Mouse (Mus musculus): Measurements from ENCODE around the gene Il31. TPM values are rescaled to one million over a fixed set of nuclear protein-coding genes. Genes with fewer than 3 reads are reported as not detected.

Gene Il31
- not detected in 2 replicates for polyA plus RNA-seq (2015; fragmentation: Nextera tagmentation; extraction: Ambion mirVana)

DNA sequence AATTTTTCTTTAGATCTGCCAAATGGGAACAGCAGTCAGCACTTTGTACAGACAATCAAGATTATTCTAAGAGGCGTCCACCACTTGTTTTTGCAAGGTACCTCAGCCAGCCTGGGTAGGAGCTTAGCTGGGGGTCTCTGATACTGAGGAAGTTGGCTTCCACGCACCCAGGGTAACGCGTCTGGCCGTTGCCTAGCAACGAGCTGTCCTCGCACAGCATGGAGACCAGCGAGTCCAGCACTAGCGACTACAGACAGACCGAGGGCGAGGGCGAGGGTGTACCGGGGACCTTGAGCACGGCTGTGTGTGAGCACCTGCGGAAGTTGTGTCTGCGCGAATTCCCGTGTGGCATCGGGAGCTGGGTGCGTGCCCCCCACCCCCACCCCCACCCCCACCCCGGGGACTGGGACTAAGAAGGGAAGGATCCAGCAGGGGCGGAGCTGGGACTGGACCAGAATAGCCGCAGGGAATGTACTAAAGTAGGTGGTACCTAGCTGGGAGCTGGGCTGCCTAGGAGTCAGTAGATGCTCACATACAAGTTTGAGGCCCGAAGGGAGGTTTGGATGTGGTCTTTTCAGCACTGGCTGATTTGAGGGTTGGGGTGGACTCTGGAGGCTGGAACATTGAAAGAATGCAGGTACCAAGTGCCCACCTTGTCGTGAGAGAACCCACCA, at the start of gene Il31, which contains the start of gene Lrrc43:
TSS of gene Il31 (minus strand) at position 378 of the 674 bp plus-strand sequence.
TSS of gene Lrrc43 (plus strand) at position 194 of the 674 bp plus-strand sequence.
- H3K27me3 ChIP-seq (ENCODE audit: control insufficient read depth, insufficient read depth, low read length): no peaks in the 10 kb centered on the region
- H3K36me3 ChIP-seq (ENCODE audit: control insufficient read depth, insufficient read depth, low read length): no peaks in the 10 kb centered on the region
- ATAC-seq (ENCODE audit: insufficient read depth, low FRiP score): peak; percentile 37; the same call in 1 of the 2 replicates
- no peaks in the 10 kb centered on the region for H3K4me1 ChIP-seq (ENCODE audit: control insufficient read depth, insufficient read depth, low read length)
- WGBS: 6% methylated on average over 25 of the region's 25 CpGs
- peak within 1 kb of the TSS; percentile 35; the same call in 1 of the 2 replicates for H3K4me2 ChIP-seq (ENCODE audit: low read depth, low read length)
- H3K9me3 ChIP-seq (replicated peaks; ENCODE audit: control insufficient read depth, low read length): no peaks in the 10 kb centered on the region
- no peak within 1 kb of the TSS for H3K4me3 ChIP-seq (replicated peaks; ENCODE audit: low read length)
- no peak within 1 kb of the TSS for H3K27ac ChIP-seq (ENCODE audit: low read length)
- H3K9ac ChIP-seq (ENCODE audit: low read length): no peak within 1 kb of the TSS

DNA sequence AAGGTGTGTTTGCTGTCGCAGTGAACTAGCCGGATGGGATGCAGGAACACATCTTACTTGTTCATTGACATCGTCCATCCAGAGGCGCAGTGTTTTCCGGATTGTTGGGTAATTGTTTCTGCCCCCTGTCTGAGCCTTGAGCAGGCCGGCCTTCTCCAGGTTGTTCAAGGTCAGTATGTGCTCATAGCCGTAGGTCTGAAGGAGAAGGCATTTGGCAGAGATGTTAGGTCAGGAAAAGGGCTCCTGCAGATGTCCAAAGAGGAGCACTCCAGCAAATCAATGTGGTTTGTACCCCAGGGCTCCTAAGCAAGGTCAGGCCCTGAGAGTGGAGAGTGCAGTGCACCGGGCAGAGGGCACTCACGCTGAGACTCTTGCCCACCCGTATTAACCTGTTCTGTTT, 44.5 kb upstream of the Il31 start:
- no peaks in the 10 kb centered on the region for H3K9me3 ChIP-seq (replicated peaks; ENCODE audit: control insufficient read depth, low read length)
- H3K27ac ChIP-seq (ENCODE audit: low read length): no peak overlapping the region
- H3K36me3 ChIP-seq (ENCODE audit: control insufficient read depth, insufficient read depth, low read length): no peaks in the 10 kb centered on the region
- H3K4me2 ChIP-seq (ENCODE audit: low read depth, low read length): no peak overlapping the region
- WGBS: 92% methylated on average over 10 of the region's 10 CpGs
- no peak overlapping the region for H3K4me3 ChIP-seq (replicated peaks; ENCODE audit: low read length)
- no peak overlapping the region for H3K9ac ChIP-seq (ENCODE audit: low read length)
- no peaks in the 10 kb centered on the region for H3K27me3 ChIP-seq (ENCODE audit: control insufficient read depth, insufficient read depth, low read length)
- H3K4me1 ChIP-seq (ENCODE audit: control insufficient read depth, insufficient read depth, low read length): no peaks in the 10 kb centered on the region
- ATAC-seq (ENCODE audit: insufficient read depth, low FRiP score): no peak

DNA sequence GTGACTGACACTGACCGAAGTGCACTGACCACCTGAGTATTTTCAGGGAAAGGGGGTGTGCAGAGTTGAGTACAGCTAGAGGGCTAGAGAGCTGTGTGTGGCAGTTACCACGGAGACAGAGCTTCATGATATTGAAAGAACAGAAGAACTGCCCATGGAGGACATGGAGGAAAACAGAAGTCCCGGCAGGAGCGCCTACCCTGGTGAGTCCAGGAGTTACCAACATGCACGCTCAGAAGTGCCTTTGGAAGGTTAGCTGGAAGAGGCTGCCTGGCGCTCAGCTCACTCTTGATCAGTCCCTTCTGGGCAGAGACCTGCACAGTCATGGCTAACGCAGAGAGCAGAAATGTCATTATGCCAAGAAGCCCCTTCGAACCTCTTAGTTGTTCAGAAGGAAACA, 40.8 kb upstream of the Il31 start:
- H3K27me3 ChIP-seq (ENCODE audit: control insufficient read depth, insufficient read depth, low read length): no peaks in the 10 kb centered on the region
- H3K9ac ChIP-seq (ENCODE audit: low read length): no peak overlapping the region
- H3K36me3 ChIP-seq (ENCODE audit: control insufficient read depth, insufficient read depth, low read length): no peaks in the 10 kb centered on the region
- no peaks in the 10 kb centered on the region for H3K9me3 ChIP-seq (replicated peaks; ENCODE audit: control insufficient read depth, low read length)
- H3K4me1 ChIP-seq (ENCODE audit: control insufficient read depth, insufficient read depth, low read length): no peaks in the 10 kb centered on the region
- no peak overlapping the region for H3K4me3 ChIP-seq (replicated peaks; ENCODE audit: low read length)
- no peak overlapping the region for H3K27ac ChIP-seq (ENCODE audit: low read length)
- 87% methylated on average over 8 of the region's 8 CpGs for WGBS
- no peak for ATAC-seq (ENCODE audit: insufficient read depth, low FRiP score)
- no peak overlapping the region for H3K4me2 ChIP-seq (ENCODE audit: low read depth, low read length)

DNA sequence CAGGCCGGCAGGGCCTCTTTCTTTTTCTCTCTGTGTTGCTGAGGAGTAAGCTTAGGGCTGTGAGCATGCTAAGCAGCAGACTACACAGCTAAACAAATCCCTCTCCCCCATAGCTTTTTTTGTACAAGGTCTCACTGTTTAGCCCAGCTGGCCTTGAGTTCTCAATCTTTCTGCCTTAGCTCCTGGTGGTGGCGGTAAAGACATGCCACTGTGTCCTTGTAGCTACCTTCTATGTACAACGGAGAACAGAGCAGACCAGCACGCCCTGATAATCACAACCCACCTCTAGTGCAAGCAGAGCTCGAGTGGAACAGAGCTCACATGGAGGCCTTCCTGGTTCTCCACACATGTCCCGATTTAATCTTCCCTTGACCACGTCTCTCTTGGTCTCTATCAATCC, 39.4 kb upstream of the Il31 start:
- ATAC-seq (ENCODE audit: insufficient read depth, low FRiP score): no peak
- no peaks in the 10 kb centered on the region for H3K36me3 ChIP-seq (ENCODE audit: control insufficient read depth, insufficient read depth, low read length)
- WGBS: 73% methylated on average over 7 of the region's 7 CpGs

DNA sequence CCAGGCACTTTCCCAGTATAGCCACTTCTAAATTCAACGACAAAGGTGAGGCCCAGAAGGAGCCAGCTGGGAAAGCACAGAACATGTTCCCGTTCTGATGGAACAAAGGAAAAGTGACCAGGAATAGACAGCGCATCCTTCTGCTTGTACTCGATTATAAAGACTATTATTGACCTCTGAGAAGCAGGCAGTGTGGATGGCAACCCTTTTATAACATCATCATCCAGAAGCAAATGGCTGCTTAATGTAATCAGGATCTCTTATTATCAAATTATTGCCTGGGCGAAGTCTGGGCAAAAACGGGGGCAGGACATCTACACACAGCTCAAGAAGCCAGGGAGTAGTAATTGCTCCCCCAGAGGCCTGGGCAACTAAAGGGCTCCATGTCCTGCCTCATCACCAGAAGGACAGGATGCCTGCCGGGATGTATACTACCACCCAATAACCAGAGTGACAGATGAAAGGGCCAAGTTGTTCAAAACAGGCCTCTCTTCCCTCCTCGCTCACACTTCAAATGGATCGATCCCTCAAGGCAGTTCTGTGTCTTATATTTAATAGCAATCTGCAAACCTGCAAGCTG, 36.7 kb upstream of the Il31 start:
- ATAC-seq (ENCODE audit: insufficient read depth, low FRiP score): no peak
- no peak overlapping the region for H3K27ac ChIP-seq (ENCODE audit: low read length)

More for the DNA sequence above, 39.4 kb upstream of the Il31 start:
- Histone ChIP-seq H3K27me3 (ENCODE audit: control insufficient read depth, insufficient read depth, low read length) (no peaks in the 10 kb centered on the region), H3K4me2 (ENCODE audit: low read depth, low read length) (no peak overlapping the region), H3K4me3 (replicated peaks; ENCODE audit: low read length) (no peak overlapping the region), H3K4me1 (ENCODE audit: control insufficient read depth, insufficient read depth, low read length) (peaks cover 4% of the 10 kb centered on the region), H3K9ac (ENCODE audit: low read length) (no peak overlapping the region), H3K9me3 (replicated peaks; ENCODE audit: control insufficient read depth, low read length) (no peaks in the 10 kb centered on the region), H3K27ac (ENCODE audit: low read length) (no peak overlapping the region)

DNA sequence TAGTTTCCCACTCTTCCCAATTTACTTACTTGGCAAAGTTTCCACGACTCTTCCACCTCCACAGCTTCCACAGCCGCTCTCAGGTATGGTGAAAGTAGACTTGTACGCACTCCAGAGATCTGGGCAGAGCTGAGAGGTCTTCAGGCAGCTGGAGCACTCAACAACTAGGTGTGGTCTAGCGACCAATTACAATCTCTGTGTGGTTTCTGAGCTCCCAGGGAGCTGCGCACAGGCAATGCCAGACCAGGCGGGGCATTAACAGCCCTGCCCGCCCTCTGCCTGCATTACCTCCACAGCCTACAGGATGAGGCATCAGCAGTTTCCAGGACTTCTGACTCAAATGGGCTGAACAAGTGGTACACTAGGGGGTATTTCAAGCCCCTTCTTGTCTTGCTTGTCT, 36.0 kb upstream of the Il31 start, which contains the start of gene Gm49027:
TSS of gene Gm49027 (minus strand) at position 208 of the 400 bp plus-strand sequence.
- H3K27me3 ChIP-seq (ENCODE audit: control insufficient read depth, insufficient read depth, low read length): no peaks in the 10 kb centered on the region
- no peak for ATAC-seq (ENCODE audit: insufficient read depth, low FRiP score)
- peak within 1 kb of the TSS; percentile 90 for H3K4me3 ChIP-seq (replicated peaks; ENCODE audit: low read length)
- H3K4me1 ChIP-seq (ENCODE audit: control insufficient read depth, insufficient read depth, low read length): peaks cover 11% of the 10 kb centered on the region
- no peaks in the 10 kb centered on the region for H3K36me3 ChIP-seq (ENCODE audit: control insufficient read depth, insufficient read depth, low read length)
- H3K4me2 ChIP-seq (ENCODE audit: low read depth, low read length): peak within 1 kb of the TSS; percentile 61
- 0 out of 2 replicates have a peak within 1 kb of the TSS, but pooled peaks have one; percentile 57 for H3K9ac ChIP-seq (ENCODE audit: low read length)
- WGBS: 79% methylated on average over 7 of the region's 7 CpGs
- H3K9me3 ChIP-seq (replicated peaks; ENCODE audit: control insufficient read depth, low read length): no peaks in the 10 kb centered on the region
- H3K27ac ChIP-seq (ENCODE audit: low read length): no peak within 1 kb of the TSS

More for the DNA sequence above, 36.7 kb upstream of the Il31 start:
- Histone ChIP-seq H3K9ac (ENCODE audit: low read length) (no peak overlapping the region), H3K36me3 (ENCODE audit: control insufficient read depth, insufficient read depth, low read length) (no peaks in the 10 kb centered on the region), H3K9me3 (replicated peaks; ENCODE audit: control insufficient read depth, low read length) (no peaks in the 10 kb centered on the region), H3K27me3 (ENCODE audit: control insufficient read depth, insufficient read depth, low read length) (no peaks in the 10 kb centered on the region), H3K4me1 (ENCODE audit: control insufficient read depth, insufficient read depth, low read length) (peaks cover 11% of the 10 kb centered on the region), H3K4me2 (ENCODE audit: low read depth, low read length) (no peak overlapping the region), H3K4me3 (replicated peaks; ENCODE audit: low read length) (no peak overlapping the region)
- 86% methylated on average over 9 of the region's 9 CpGs for WGBS

DNA sequence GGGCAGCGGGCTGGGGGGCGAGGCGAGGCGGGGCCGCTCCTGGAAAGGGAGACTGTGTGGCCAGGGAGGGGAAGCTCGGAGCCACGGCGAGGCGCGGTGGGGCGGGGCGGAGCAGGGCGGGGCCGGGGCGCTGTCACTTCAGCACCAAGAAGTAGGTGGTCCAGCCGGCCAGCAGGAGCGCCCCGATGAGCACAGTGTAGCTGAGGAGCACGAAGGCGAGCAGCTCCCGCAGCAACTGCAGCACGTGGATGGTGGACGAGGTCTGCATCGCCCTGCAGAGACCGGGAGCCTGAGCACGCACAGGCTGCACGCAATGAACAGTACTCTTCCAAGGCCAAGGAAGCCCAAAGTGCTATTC, 35.1 kb upstream of the Il31 start:
- Histone ChIP-seq H3K36me3 (ENCODE audit: control insufficient read depth, insufficient read depth, low read length) (no peaks in the 10 kb centered on the region), H3K4me1 (ENCODE audit: control insufficient read depth, insufficient read depth, low read length) (peaks cover 11% of the 10 kb centered on the region), H3K4me3 (replicated peaks; ENCODE audit: low read length) (peak overlapping the region; percentile 90), H3K9me3 (replicated peaks; ENCODE audit: control insufficient read depth, low read length) (no peaks in the 10 kb centered on the region), H3K27ac (ENCODE audit: low read length) (no peak overlapping the region), H3K9ac (ENCODE audit: low read length) (peak overlapping the region; percentile 57), H3K4me2 (ENCODE audit: low read depth, low read length) (peak overlapping the region; percentile 61), H3K27me3 (ENCODE audit: control insufficient read depth, insufficient read depth, low read length) (no peaks in the 10 kb centered on the region)
- under 1% methylated on average over 27 of the region's 27 CpGs for WGBS
- ATAC-seq (ENCODE audit: insufficient read depth, low FRiP score): peak; percentile 94

DNA sequence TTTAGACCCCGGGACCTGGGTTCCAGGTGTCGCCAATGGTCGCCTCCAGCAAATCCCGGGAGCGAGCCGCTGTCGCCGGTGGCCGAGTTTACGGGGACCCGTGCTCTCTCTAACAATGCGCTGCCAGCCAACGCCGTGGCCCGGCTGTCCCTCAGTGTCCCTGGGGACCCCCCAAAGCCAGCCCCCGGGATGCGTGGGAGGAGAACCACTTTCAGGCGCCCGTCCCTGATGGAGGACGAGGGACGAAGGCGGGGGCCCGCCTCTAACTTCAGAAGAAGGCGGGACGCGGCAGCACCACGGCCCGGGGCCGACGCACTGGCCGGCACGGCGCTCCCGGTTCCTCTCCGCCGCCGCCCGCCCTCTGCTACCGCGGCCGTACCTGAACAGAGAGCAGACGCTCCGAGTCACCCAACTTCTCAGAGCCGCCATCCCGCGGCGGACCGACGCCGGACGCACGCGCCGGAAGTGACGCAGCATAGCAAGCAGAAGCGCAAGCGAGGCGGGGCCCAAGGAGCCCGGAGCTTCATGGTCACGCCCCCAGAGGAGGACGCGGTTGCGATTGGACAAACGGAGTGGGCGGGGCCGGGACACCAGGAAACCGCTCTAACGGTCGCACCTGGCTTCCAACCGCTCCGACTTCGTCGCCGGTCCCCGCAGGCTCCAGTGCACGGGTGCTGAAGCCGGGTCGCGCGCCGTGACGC, 34.6 kb upstream of the Il31 start, which contains the start of gene Diablo:
TSS of gene Diablo (minus strand) at position 485 of the 701 bp plus-strand sequence.
- Histone ChIP-seq H3K9ac (ENCODE audit: low read length) (peak within 1 kb of the TSS; percentile 88), H3K4me3 (replicated peaks; ENCODE audit: low read length) (peak within 1 kb of the TSS; percentile 90), H3K36me3 (ENCODE audit: control insufficient read depth, insufficient read depth, low read length) (no peaks in the 10 kb centered on the region), H3K27me3 (ENCODE audit: control insufficient read depth, insufficient read depth, low read length) (no peaks in the 10 kb centered on the region), H3K9me3 (replicated peaks; ENCODE audit: control insufficient read depth, low read length) (no peaks in the 10 kb centered on the region), H3K27ac (ENCODE audit: low read length) (no peak within 1 kb of the TSS), H3K4me1 (ENCODE audit: control insufficient read depth, insufficient read depth, low read length) (peaks cover 11% of the 10 kb centered on the region), H3K4me2 (ENCODE audit: low read depth, low read length) (peak within 1 kb of the TSS; percentile 84)
- peak; percentile 98 for ATAC-seq (ENCODE audit: insufficient read depth, low FRiP score)
- under 1% methylated on average over 82 of the region's 82 CpGs for WGBS

DNA sequence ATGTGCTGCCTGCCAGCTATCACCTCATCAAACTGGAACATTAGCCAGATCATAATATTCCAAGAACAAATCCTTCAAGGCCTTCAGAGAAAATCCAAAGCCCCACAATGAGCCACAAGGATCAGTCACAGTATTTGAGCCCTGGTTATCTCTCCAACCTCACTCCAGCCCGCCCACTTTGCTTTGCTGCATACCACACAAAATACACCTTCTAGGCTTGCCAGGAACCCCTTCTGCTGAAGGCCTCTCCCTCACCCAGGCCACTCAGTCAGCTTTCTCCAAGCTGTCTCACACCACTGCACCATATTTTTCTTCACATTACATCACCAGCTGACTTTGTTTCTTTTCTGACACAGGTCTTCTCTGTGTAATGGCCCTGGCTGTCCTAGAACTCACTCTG, 32.9 kb upstream of the Il31 start:
- Histone ChIP-seq H3K27ac (ENCODE audit: low read length) (no peak overlapping the region), H3K27me3 (ENCODE audit: control insufficient read depth, insufficient read depth, low read length) (no peaks in the 10 kb centered on the region), H3K36me3 (ENCODE audit: control insufficient read depth, insufficient read depth, low read length) (no peaks in the 10 kb centered on the region; the same call in 1 of the 2 replicates), H3K4me3 (replicated peaks; ENCODE audit: low read length) (no peak overlapping the region), H3K9ac (ENCODE audit: low read length) (no peak overlapping the region), H3K4me2 (ENCODE audit: low read depth, low read length) (no peak overlapping the region), H3K9me3 (replicated peaks; ENCODE audit: control insufficient read depth, low read length) (no peaks in the 10 kb centered on the region), H3K4me1 (ENCODE audit: control insufficient read depth, insufficient read depth, low read length) (peaks cover 11% of the 10 kb centered on the region)
- no peak for ATAC-seq (ENCODE audit: insufficient read depth, low FRiP score)
- 70% methylated on average over 1 of the region's 1 CpGs for WGBS
